Mouse (Mus musculus) embryonic facial prominence, embryonic 14.5 days (tissue): ENCODE measurements around the gene Clk1. TPM values are rescaled to one million over a fixed set of nuclear protein-coding genes. Genes with fewer than 3 reads are reported as not detected.
A peak's percentile ranks its signal among the peaks of the same experiment; 100 is the strongest.

Source experiments
- ATAC-seq: fragments of 200-750 bp; cut with Nextera tagmentation; 2 replicates; pipeline ENCODE4 v1.8.0; 2017; ENCODE audit warnings: low read depth, moderate number of reproducible peaks, moderate TSS enrichment
- DNase-seq: peaks from one replicate; pipeline ENCODE4 v3.0.0-alpha.2; 2015; ENCODE audit warnings: low spot score
- H3K27ac ChIP-seq: fragments of 300-500 bp; sonication (generic); replicated peaks from 2 replicates; pipeline ENCODE4 v1.5.1; 2014; ENCODE audit warnings: low read depth, mild to moderate bottlenecking, low read length, moderate library complexity
- H3K27me3 ChIP-seq: fragments of 300-500 bp; sonication (generic); replicated peaks from 2 replicates; pipeline ENCODE4 v1.6.1; 2014; ENCODE audit warnings: low read length; ENCODE audit not compliant: control insufficient read depth, insufficient read depth
- H3K36me3 ChIP-seq: fragments of 300-500 bp; sonication (generic); 2 replicates; pipeline ENCODE4 v1.6.1; 2014; ENCODE audit warnings: low read length, mixed read lengths; ENCODE audit not compliant: control insufficient read depth, insufficient read depth
- H3K4me1 ChIP-seq: fragments of 300-500 bp; sonication (generic); 2 replicates; pipeline ENCODE4 v1.6.1; 2014; ENCODE audit warnings: antibody characterized with exemption, low read length; ENCODE audit not compliant: control insufficient read depth, insufficient read depth
- H3K4me2 ChIP-seq: fragments of 300-500 bp; sonication (generic); 2 replicates; pipeline ENCODE4 v1.6.1; 2014; ENCODE audit warnings: low read depth, mild to moderate bottlenecking, low read length, moderate library complexity, mixed read lengths
- H3K4me3 ChIP-seq: fragments of 300-500 bp; sonication (generic); 2 replicates; pipeline ENCODE4 v1.5.1; 2014; ENCODE audit warnings: low read depth, mild to moderate bottlenecking, low read length
- H3K9ac ChIP-seq: fragments of 300-500 bp; sonication (generic); 2 replicates; pipeline ENCODE4 v1.6.1; 2014; ENCODE audit warnings: low read depth, mild to moderate bottlenecking, low read length, moderate library complexity, mixed read lengths
- H3K9me3 ChIP-seq: fragments of 300-500 bp; sonication (generic); 2 replicates; pipeline ENCODE4 v1.6.1; 2016; ENCODE audit warnings: low read length; ENCODE audit not compliant: control insufficient read depth
- WGBS: fragments of 180-500 bp; shearing (Covaris S2); extraction: QIAGEN DNeasy Blood & Tissue Kit; methylation state at CpG from one replicate; pipeline ENCODE4 v1.1.7; 2014; 5-methylcytosine and 5-hydroxymethylcytosine counted together
- polyA plus RNA-seq: library from polyadenylated mRNA; unstranded; fragments of >200 nt; fragmentation: Nextera tagmentation; extraction: Ambion mirVana; gene quantifications from 2 replicates; pipeline ENCODE4 v1.2.1, GENCODE M21; 2014

Clk1 gene
- polyA plus RNA-seq, 1 experiment from 2014 or later: 196 TPM

- Histone ChIP-seq H3K9me3 (no peaks in the 10 kb centered on the region), H3K36me3 (peaks cover 49% of the 10 kb centered on the region), H3K4me3 (no peak overlapping the region), H3K4me2 (no peak overlapping the region), H3K27me3 (no peaks in the 10 kb centered on the region), H3K9ac (no peak overlapping the region), H3K4me1 (peaks cover 14% of the 10 kb centered on the region; the same call in 1 of the 2 replicates), H3K27ac (no peak overlapping the region)
- 94% methylated on average over 7 of the region's 7 CpGs for WGBS
- DNase-seq: no peak
- ATAC-seq: no peak
Observed at GRCm38 (mm10) chr1:58447766-58448165, 23.9 kb upstream of the Clk1 start.

GRCm38 (mm10) chr1:58445861-58446260 lies 22.0 kb upstream of the Clk1 start:
- DNase-seq: no peak
- Histone ChIP-seq H3K9me3 (no peaks in the 10 kb centered on the region), H3K4me3 (peak overlapping the region; percentile 56), H3K36me3 (peaks cover 49% of the 10 kb centered on the region), H3K27me3 (no peaks in the 10 kb centered on the region), H3K4me1 (peaks cover 14% of the 10 kb centered on the region; the same call in 1 of the 2 replicates), H3K9ac (peak overlapping the region; percentile 84), H3K4me2 (peak overlapping the region; percentile 68), H3K27ac (peak overlapping the region; percentile 88)
- WGBS: 7% methylated on average over 11 of the region's 11 CpGs
- ATAC-seq: no peak

- Histone ChIP-seq H3K4me2 (peak within 1 kb of the TSS; percentile 68), H3K27me3 (no peaks in the 10 kb centered on the region), H3K4me1 (peaks cover 14% of the 10 kb centered on the region; the same call in 1 of the 2 replicates), H3K4me3 (peak within 1 kb of the TSS; percentile 56), H3K27ac (peak within 1 kb of the TSS; percentile 88), H3K9ac (peak within 1 kb of the TSS; percentile 84), H3K36me3 (peaks cover 49% of the 10 kb centered on the region), H3K9me3 (no peaks in the 10 kb centered on the region)
- WGBS: under 1% methylated on average over 33 of the region's 33 CpGs
- DNase-seq: peak; percentile 97
- ATAC-seq: peak; percentile 97
Observed at GRCm38 (mm10) chr1:58445143-58445722, 21.4 kb upstream of the Clk1 start, which contains the start of the genes Nif3l1 and Ppil3. Gene Nif3l1, plus strand, starts transcription at chr1:58445151. Gene Ppil3, minus strand, starts transcription at chr1:58445486.

DNA sequence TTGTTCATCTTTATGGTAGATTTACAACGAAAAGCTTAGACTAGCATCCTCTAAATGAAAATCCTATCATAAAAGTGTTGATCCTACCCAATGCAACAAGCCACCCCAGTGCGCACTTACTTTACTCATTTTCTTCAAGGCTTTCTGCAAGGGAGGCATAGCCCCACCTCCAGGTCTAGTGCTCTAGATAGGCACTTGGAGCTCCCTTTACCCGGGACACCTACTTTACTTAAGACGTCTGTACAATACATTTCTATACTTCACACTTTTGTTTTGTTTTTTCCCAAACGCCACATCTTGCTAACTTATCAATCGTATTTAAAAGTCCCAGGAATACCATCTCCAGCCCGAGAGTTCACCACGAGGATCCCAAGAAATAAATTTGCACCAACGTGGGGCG lies 20.8 kb upstream of the Clk1 start:
- ATAC-seq: no peak
- 9% methylated on average over 10 of the region's 10 CpGs for WGBS

GRCm38 (mm10) chr1:58424551-58424950 lies 685 bp upstream of the Clk1 start:
- DNase-seq (no peak), ATAC-seq (no peak)
- Histone ChIP-seq H3K4me3 (no peak overlapping the region), H3K4me2 (peak overlapping the region; percentile 85; the same call in 1 of the 2 replicates), H3K27me3 (no peaks in the 10 kb centered on the region), H3K4me1 (peaks cover 11% of the 10 kb centered on the region), H3K27ac (no peak overlapping the region), H3K36me3 (peaks cover 16% of the 10 kb centered on the region), H3K9ac (no peak overlapping the region), H3K9me3 (no peaks in the 10 kb centered on the region)
- 84% methylated on average over 3 of the region's 3 CpGs for WGBS

More for the DNA sequence above, 20.8 kb upstream of the Clk1 start:
- no peak for DNase-seq
- H3K27ac ChIP-seq: peak overlapping the region; percentile 88
- peak overlapping the region; percentile 56 for H3K4me3 ChIP-seq
- peaks cover 14% of the 10 kb centered on the region; the same call in 1 of the 2 replicates for H3K4me1 ChIP-seq
- H3K4me2 ChIP-seq: peak overlapping the region; percentile 68
- H3K27me3 ChIP-seq: no peaks in the 10 kb centered on the region
- peak overlapping the region; percentile 84 for H3K9ac ChIP-seq
- no peaks in the 10 kb centered on the region for H3K9me3 ChIP-seq
- peaks cover 51% of the 10 kb centered on the region for H3K36me3 ChIP-seq

DNA sequence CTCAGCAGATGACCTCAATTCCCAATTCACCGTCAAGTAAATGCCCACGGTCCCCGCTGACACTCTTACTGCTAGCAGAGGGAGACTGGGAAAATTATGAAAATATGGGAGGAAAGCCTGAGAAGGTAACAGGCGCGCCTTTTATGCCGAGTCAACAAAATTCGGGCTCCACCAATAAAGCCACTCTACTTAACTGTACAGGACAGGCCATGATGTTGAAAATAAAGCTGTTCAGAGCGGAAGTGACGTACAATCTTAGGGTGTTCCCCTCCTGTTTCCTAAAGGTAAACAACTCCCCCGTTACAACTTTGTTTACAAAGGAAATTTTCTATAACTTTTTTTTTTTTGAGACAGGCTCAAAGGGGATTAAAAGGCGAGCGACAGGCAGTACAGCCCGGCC lies 987 bp downstream of the Clk1 start:
- peak overlapping the region; percentile 85 for H3K4me2 ChIP-seq
- DNase-seq (peak; percentile 88), ATAC-seq (0 out of 2 replicates have a peak, but pooled peaks have one; percentile 41)
- peaks cover 33% of the 10 kb centered on the region for H3K36me3 ChIP-seq
- no peaks in the 10 kb centered on the region for H3K9me3 ChIP-seq
- peak overlapping the region; percentile 100 for H3K9ac ChIP-seq
- no peaks in the 10 kb centered on the region for H3K27me3 ChIP-seq
- peak overlapping the region; percentile 99 for H3K4me3 ChIP-seq
- peak overlapping the region; percentile 100 for H3K27ac ChIP-seq
- H3K4me1 ChIP-seq: peaks cover 11% of the 10 kb centered on the region
- WGBS: 7% methylated on average over 13 of the region's 13 CpGs

- WGBS: 64% methylated on average over 7 of the region's 7 CpGs
- Histone ChIP-seq H3K4me1 (peaks cover 11% of the 10 kb centered on the region), H3K36me3 (peaks cover 52% of the 10 kb centered on the region), H3K27ac (no peak overlapping the region), H3K9ac (no peak overlapping the region), H3K9me3 (no peaks in the 10 kb centered on the region), H3K4me3 (no peak overlapping the region), H3K27me3 (no peaks in the 10 kb centered on the region), H3K4me2 (peak overlapping the region; percentile 85; the same call in 1 of the 2 replicates)
- no peak for DNase-seq
- ATAC-seq: no peak
Observed at GRCm38 (mm10) chr1:58420961-58421360, 2.9 kb downstream of the Clk1 start.

DNA sequence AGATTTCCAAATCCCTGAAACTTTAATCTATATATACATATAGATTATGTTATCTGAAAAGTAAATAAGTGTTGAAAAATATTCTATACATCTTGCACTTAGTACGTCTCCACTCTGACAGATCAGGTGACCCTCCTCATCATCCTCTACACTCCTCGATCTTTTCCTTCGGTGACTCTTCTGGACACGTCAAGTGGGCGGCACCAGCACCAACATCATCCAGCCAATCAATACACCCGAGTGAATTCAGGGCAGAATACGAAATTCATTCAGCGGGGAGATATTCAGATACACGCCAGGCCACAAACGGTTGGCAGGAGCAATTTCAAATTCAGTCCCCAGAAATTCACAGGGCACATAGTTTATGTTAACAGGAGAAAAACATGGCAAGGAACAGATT lies 3.8 kb downstream of the Clk1 start:
- DNase-seq: no peak
- H3K9me3 ChIP-seq: no peaks in the 10 kb centered on the region
- no peak overlapping the region for H3K9ac ChIP-seq
- H3K27ac ChIP-seq: no peak overlapping the region
- no peak overlapping the region for H3K4me3 ChIP-seq
- H3K27me3 ChIP-seq: no peaks in the 10 kb centered on the region
- H3K4me1 ChIP-seq: peaks cover 11% of the 10 kb centered on the region
- H3K36me3 ChIP-seq: peaks cover 62% of the 10 kb centered on the region
- 87% methylated on average over 10 of the region's 10 CpGs for WGBS
- ATAC-seq: no peak
- H3K4me2 ChIP-seq: no peak overlapping the region

- Histone ChIP-seq H3K9ac (no peak overlapping the region), H3K36me3 (peaks cover 92% of the 10 kb centered on the region), H3K4me3 (no peak overlapping the region), H3K27ac (no peak overlapping the region), H3K4me1 (peaks cover 3% of the 10 kb centered on the region; the same call in 1 of the 2 replicates), H3K27me3 (no peaks in the 10 kb centered on the region), H3K4me2 (no peak overlapping the region), H3K9me3 (no peaks in the 10 kb centered on the region)
- WGBS: 87% methylated on average over 2 of the region's 2 CpGs
- no peak for ATAC-seq
- DNase-seq: no peak
Observed at GRCm38 (mm10) chr1:58416048-58416447, 7.8 kb downstream of the Clk1 start.
